Mouse (Mus musculus): ENCODE data around the gene Rnf6. TPM values are rescaled to one million over a fixed set of nuclear protein-coding genes. Genes with fewer than 3 reads are reported as not detected.
"Not testable (repeated sequence)": the region's sequence is repeated elsewhere in the genome, so short reads cannot be mapped to it uniquely, and the experiment has no call there.

The Rnf6 gene
- polyA plus RNA-seq, 1 experiment: 14.8 TPM

GRCm38 (mm10) chr5:146193360-146193759, 28.0 kb downstream of the Rnf6 start:
- TF ChIP-seq GATA1 (IDR thresholded peaks at IDR 0.05; ENCODE audit: low read length): no peak

GRCm38 (mm10) chr5:146190501-146191269, 30.7 kb downstream of the Rnf6 start:
- TF ChIP-seq GATA1 (IDR thresholded peaks at IDR 0.05; ENCODE audit: low read length): no peak

- no peak for TF ChIP-seq GATA1 (IDR thresholded peaks at IDR 0.05; ENCODE audit: low read length)
These were observed 31.3 kb downstream of the Rnf6 start for GRCm38 (mm10) chr5:146190093-146190492.

- TF ChIP-seq GATA1 (IDR thresholded peaks at IDR 0.05; ENCODE audit: low read length): no peak
These were observed 32.6 kb downstream of the Rnf6 start for GRCm38 (mm10) chr5:146188712-146189111.

- TF ChIP-seq GATA1 (IDR thresholded peaks at IDR 0.05; ENCODE audit: low read length): no peak
These were observed 33.2 kb downstream of the Rnf6 start for GRCm38 (mm10) chr5:146188144-146188543.

- not testable (repeated sequence) for TF ChIP-seq GATA1 (IDR thresholded peaks at IDR 0.05; ENCODE audit: low read length)
These were observed 36.2 kb downstream of the Rnf6 start, which contains the start of gene 1700001J03Rik for GRCm38 (mm10) chr5:146185204-146185603. 1700001J03Rik (minus strand) TSS chr5:146185304.

DNA sequence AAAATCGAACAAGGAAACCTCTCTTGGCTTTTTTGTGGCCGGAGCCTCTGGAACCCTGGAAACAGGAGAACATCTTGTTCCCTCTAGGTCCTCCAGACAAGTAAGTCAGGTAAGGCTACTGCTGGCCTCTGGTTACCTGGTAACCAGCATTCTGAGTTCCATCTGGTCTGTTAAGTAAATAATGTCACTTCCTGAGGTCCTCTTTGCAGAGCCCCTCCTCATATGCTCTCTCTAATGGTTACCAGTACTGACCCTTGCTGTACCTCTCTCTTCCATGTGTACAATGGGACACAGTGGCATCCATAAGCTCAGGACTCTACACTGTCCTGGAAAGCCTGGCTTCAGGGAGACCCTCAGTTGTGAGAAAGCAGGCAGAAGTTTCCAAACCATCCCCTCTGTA, 50.7 kb downstream of the Rnf6 start, which contains the start of gene Gm6309:
Gm6309 (minus strand) TSS at position 101 of the 400 bp plus-strand sequence.
- TF ChIP-seq GATA1 (IDR thresholded peaks at IDR 0.05; ENCODE audit: low read length): not testable (repeated sequence)

DNA sequence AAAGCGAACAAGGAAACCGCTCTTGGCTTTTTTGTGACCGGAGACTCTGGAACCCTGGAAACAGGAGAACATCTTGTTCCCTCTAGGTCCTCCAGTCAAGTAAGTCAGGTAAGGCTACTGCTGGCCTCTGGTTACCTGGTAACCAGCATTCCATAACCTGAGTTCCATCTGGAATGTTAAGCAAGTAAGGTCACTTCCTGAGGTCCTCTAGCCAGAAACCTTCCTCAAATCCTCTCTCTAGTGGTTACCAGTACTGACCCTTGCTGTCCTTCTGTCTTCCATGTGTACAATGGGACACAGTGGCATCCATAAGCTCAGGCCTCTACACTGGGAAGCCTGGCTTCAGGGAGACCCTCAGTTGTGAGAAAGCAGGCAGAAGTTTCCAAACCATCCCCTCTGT, 60.9 kb downstream of the Rnf6 start, which contains the start of gene Gm5565:
Gm5565 (minus strand) TSS at position 101 of the 400 bp plus-strand sequence.
- TF ChIP-seq GATA1 (IDR thresholded peaks at IDR 0.05; ENCODE audit: low read length): not testable (repeated sequence)

Other genes starting within 250 kb of the Rnf6 start
- gene Cyp3a25, start 211.9 kb downstream of the Rnf6 start, polyA plus RNA-seq (2012): not detected in 2 replicates
- gene Cyp3a59, start 142.3 kb downstream of the Rnf6 start, polyA plus RNA-seq (2012): not detected in 2 replicates
- gene Gm5565, start 61.0 kb downstream of the Rnf6 start, polyA plus RNA-seq (2012): not detected in 2 replicates
- not detected in 2 replicates for gene Gm6309, start 50.8 kb downstream of the Rnf6 start, polyA plus RNA-seq (2012)
- gene 1700001J03Rik, start 36.3 kb downstream of the Rnf6 start, polyA plus RNA-seq (2012): not detected in 2 replicates
- 33.9 and 45.6 TPM in 2 replicates for gene Cdk8, start 9.7 kb upstream of the Rnf6 start, polyA plus RNA-seq (2012)
- not detected in 2 replicates for gene Wasf3, start 163.4 kb upstream of the Rnf6 start, polyA plus RNA-seq (2012)